Mouse (Mus musculus) c-Kit-positive CD71-positive TER-119-negative erythroid progenitor cells, embryonic 14.5 days (primary cell): ENCODE data around the gene Ccdc177.

ENCODE experiments used
- DNase-seq: peaks from one replicate; pipeline ENCODE4 v3.0.0-alpha.2; 2013; ENCODE audit warnings: low read depth

The Ccdc177 gene

GRCm38 (mm10) chr12:80736464-80737282 lies 23.8 kb downstream of the Ccdc177 start:
- no peak for DNase-seq

- DNase-seq: no peak
Observed at GRCm38 (mm10) chr12:80734526-80735470, 25.7 kb downstream of the Ccdc177 start.

GRCm38 (mm10) chr12:80730567-80730966 lies 29.9 kb downstream of the Ccdc177 start:
- no peak for DNase-seq

- DNase-seq: no peak
Observed at GRCm38 (mm10) chr12:80729758-80730530, 30.5 kb downstream of the Ccdc177 start.

- no peak for DNase-seq
Observed at GRCm38 (mm10) chr12:80728814-80729213, 31.7 kb downstream of the Ccdc177 start.

- DNase-seq: no peak
Observed at GRCm38 (mm10) chr12:80728207-80728606, 32.3 kb downstream of the Ccdc177 start.

- DNase-seq: peak; percentile 65
Observed at GRCm38 (mm10) chr12:80724853-80725559, 35.5 kb downstream of the Ccdc177 start.

GRCm38 (mm10) chr12:80721458-80721857 lies 39.0 kb downstream of the Ccdc177 start:
- no peak for DNase-seq

- no peak for DNase-seq
Observed at GRCm38 (mm10) chr12:80720507-80720906, 40.0 kb downstream of the Ccdc177 start.

- no peak for DNase-seq
Observed at GRCm38 (mm10) chr12:80719141-80719540, 41.3 kb downstream of the Ccdc177 start.

- DNase-seq: no peak
Observed at GRCm38 (mm10) chr12:80715915-80716314, 44.6 kb downstream of the Ccdc177 start.

- no peak for DNase-seq
Observed at GRCm38 (mm10) chr12:80706915-80707604, 53.4 kb downstream of the Ccdc177 start.

- no peak for DNase-seq
Observed at GRCm38 (mm10) chr12:80706208-80706914, 54.1 kb downstream of the Ccdc177 start.
